Mouse (Mus musculus) heart, embryonic 15.5 days (tissue): ENCODE results near the gene Tex14. TPM values are rescaled to one million over a fixed set of nuclear protein-coding genes. Genes with fewer than 3 reads are reported as not detected.

Experiments used
- ATAC-seq: fragments of 200-750 bp; cut with Nextera tagmentation; replicated peaks from 2 replicates; pipeline ENCODE4 v1.8.0; 2017; ENCODE audit warnings: low read depth, moderate TSS enrichment; ENCODE audit not compliant: insufficient number of reproducible peaks, insufficient read depth, low FRiP score
- H3K27ac ChIP-seq: fragments of 300-500 bp; sonication (generic); 2 replicates; pipeline ENCODE4 v1.5.1; 2015; ENCODE audit warnings: mild to moderate bottlenecking, inconsistent platforms
- H3K27me3 ChIP-seq: fragments of 300-500 bp; sonication (generic); 2 replicates; pipeline ENCODE4 v1.6.1; 2015; ENCODE audit warnings: inconsistent platforms
- H3K36me3 ChIP-seq: fragments of 300-500 bp; sonication (generic); 2 replicates; pipeline ENCODE4 v1.6.1; 2015; ENCODE audit warnings: mild to moderate bottlenecking, inconsistent platforms
- H3K4me1 ChIP-seq: fragments of 300-500 bp; sonication (generic); replicated peaks from 2 replicates; pipeline ENCODE4 v1.6.1; 2015; ENCODE audit warnings: inconsistent platforms
- H3K4me2 ChIP-seq: fragments of 300-500 bp; sonication (generic); 2 replicates; pipeline ENCODE4 v1.6.1; 2015; ENCODE audit warnings: inconsistent platforms, mild to moderate bottlenecking, moderate library complexity
- H3K4me3 ChIP-seq: fragments of 300-500 bp; sonication (generic); 2 replicates; pipeline ENCODE4 v1.5.1; 2015; ENCODE audit warnings: mild to moderate bottlenecking, inconsistent platforms
- H3K9ac ChIP-seq: fragments of 300-500 bp; sonication (generic); 2 replicates; pipeline ENCODE4 v1.6.1; 2015; ENCODE audit warnings: mild to moderate bottlenecking, inconsistent platforms
- H3K9me3 ChIP-seq: fragments of 300-500 bp; sonication (generic); replicated peaks from 2 replicates; pipeline ENCODE4 v1.6.1; 2016; ENCODE audit warnings: inconsistent platforms
- WGBS: fragments of 180-500 bp; shearing (Covaris S2); methylation state at CpG from one replicate; pipeline ENCODE4 v1.1.7; 2015; ENCODE audit warnings: mixed read lengths; 5-methylcytosine and 5-hydroxymethylcytosine counted together
- polyA plus RNA-seq: library from polyadenylated mRNA; unstranded; fragments of >200 nt; fragmentation: Nextera tagmentation; extraction: Ambion mirVana; gene quantifications from 2 replicates; pipeline ENCODE4 v1.2.1, GENCODE M21; 2015

Tex14 gene
- polyA plus RNA-seq, 1 experiment from 2014 or later, result 0.24 TPM

GRCm38 (mm10) chr11:87600322-87600853, 195.5 kb downstream of the Tex14 start:
- H3K4me1 ChIP-seq, result peaks cover 12% of the 10 kb centered on the region
- H3K27ac ChIP-seq, result no peak overlapping the region
- no peak overlapping the region for H3K9ac ChIP-seq
- no peaks in the 10 kb centered on the region for H3K27me3 ChIP-seq
- peaks cover 83% of the 10 kb centered on the region for H3K36me3 ChIP-seq
- no peaks in the 10 kb centered on the region for H3K9me3 ChIP-seq
- no peak overlapping the region for H3K4me3 ChIP-seq
- ATAC-seq, result no peak
- no peak overlapping the region for H3K4me2 ChIP-seq
- WGBS, result 86% methylated on average over 10 of the region's 10 CpGs

- H3K9me3 ChIP-seq, result no peaks in the 10 kb centered on the region
- no peaks in the 10 kb centered on the region for H3K27me3 ChIP-seq
- no peak overlapping the region for H3K4me3 ChIP-seq
- no peak overlapping the region for H3K9ac ChIP-seq
- no peak overlapping the region for H3K4me2 ChIP-seq
- peaks cover 98% of the 10 kb centered on the region for H3K36me3 ChIP-seq
- 89% methylated on average over 9 of the region's 9 CpGs for WGBS
- H3K27ac ChIP-seq, result no peak overlapping the region
- H3K4me1 ChIP-seq, result no peaks in the 10 kb centered on the region
- no peak for ATAC-seq
These were observed 197.4 kb downstream of the Tex14 start for GRCm38 (mm10) chr11:87602234-87602633.

- Histone ChIP-seq H3K9ac (no peak overlapping the region), H3K4me2 (no peak overlapping the region), H3K27me3 (no peaks in the 10 kb centered on the region), H3K4me1 (no peaks in the 10 kb centered on the region), H3K9me3 (no peaks in the 10 kb centered on the region), H3K4me3 (no peak overlapping the region), H3K36me3 (peaks cover 96% of the 10 kb centered on the region), H3K27ac (no peak overlapping the region)
- ATAC-seq, result no peak
- WGBS, result 91% methylated on average over 2 of the region's 2 CpGs
These were observed 198.7 kb downstream of the Tex14 start for GRCm38 (mm10) chr11:87603571-87603970.

Other genes starting within 250 kb of the Tex14 start
- 5.3 and 6.2 TPM in 2 replicates for gene Ppm1e, start 46.0 kb upstream of the Tex14 start, polyA plus RNA-seq
- gene Rad51c, start 111 bp upstream of the Tex14 start, polyA plus RNA-seq, result 8.5 and 9.5 TPM in 2 replicates
- not detected in 2 replicates for gene Gm11492, start 161.6 kb downstream of the Tex14 start, polyA plus RNA-seq
- 23.8 and 25.6 TPM in 2 replicates for gene Sept4, start 163.8 kb downstream of the Tex14 start, polyA plus RNA-seq
- gene Mtmr4, start 187.1 kb downstream of the Tex14 start, polyA plus RNA-seq, result 13.1 and 18.4 TPM in 2 replicates
- gene Hsf5, start 212.1 kb downstream of the Tex14 start, polyA plus RNA-seq, result 0.08 and 0.09 TPM in 2 replicates